Mouse (Mus musculus) heart, postnatal 4 days (tissue): Measurements from ENCODE around the gene Uxs1. TPM values are rescaled to one million over a fixed set of nuclear protein-coding genes. Genes with fewer than 3 reads are reported as not detected.

Source experiments
- DNase-seq: peaks from one replicate; pipeline ENCODE4 v3.0.0; 2021
- total RNA-seq, 2 experiments: library from RNA; stranded (reverse); gene quantifications; 2 replicates each; pipeline ENCODE4 v1.2.3; 2021

Uxs1 gene
- total RNA-seq, 2 experiments from 2014 or later = 15.7 to 18.9 TPM

- no peak for DNase-seq
These were observed 108.8 kb downstream of the Uxs1 start for GRCm38 (mm10) chr1:43718793-43719192.

- DNase-seq = no peak
These were observed 109.6 kb downstream of the Uxs1 start for GRCm38 (mm10) chr1:43717967-43718366.

- peak; percentile 39 for DNase-seq
These were observed 112.8 kb downstream of the Uxs1 start for GRCm38 (mm10) chr1:43714841-43715240.

- DNase-seq = peak; percentile 65
These were observed 129.0 kb downstream of the Uxs1 start for GRCm38 (mm10) chr1:43698577-43699000.

Other genes with a start within 250 kb of the Uxs1 start
- gene 1500015O10Rik, start 97.2 kb downstream of the Uxs1 start, total RNA-seq = 1 to 10 TPM; 4.9 to 5.4 TPM
- 10 to 100 TPM; 49.4 to 51.6 TPM for gene Tpp2, start 105.8 kb upstream of the Uxs1 start, total RNA-seq
- gene Mettl21c, start 192.2 kb upstream of the Uxs1 start, total RNA-seq = not detected
- gene Gm8251, start 234.1 kb upstream of the Uxs1 start, total RNA-seq = under 1 TPM in 1 of 2 experiments, not detected in 1; 0.05 TPM